Mouse (Mus musculus) layer of hippocampus, adult 2 months (tissue): ENCODE data around the gene Kiss1. TPM values are rescaled to one million over a fixed set of nuclear protein-coding genes. Genes with fewer than 3 reads are reported as not detected.

Source experiments
- DNase-seq, 2 experiments: peaks; one replicate each; pipeline ENCODE4 v3.0.0; 2022; ENCODE audit warnings: low spot score in 2 of 2
- H3K27ac ChIP-seq: fragments of 200-600 bp; 2 replicates; pipeline ENCODE4 v1.8.1; 2022
- H3K4me3 ChIP-seq: fragments of 200-600 bp; 2 replicates; pipeline ENCODE4 v1.8.1; 2022; ENCODE audit warnings: mild to moderate bottlenecking
- CTCF ChIP-seq: fragments of 200-600 bp; conservative IDR thresholded peaks from 2 replicates; pipeline ENCODE4 v1.8.1; 2022; ENCODE audit warnings: antibody characterized with exemption, mild to moderate bottlenecking, moderate library complexity
- total RNA-seq, 2 experiments: library from RNA; stranded (reverse); gene quantifications; 2 replicates each; pipeline ENCODE4 v1.2.3; 2021

The Kiss1 gene
- total RNA-seq, 2 experiments from 2014 or later = not detected

- no peak overlapping the region for H3K4me3 ChIP-seq
- no peak overlapping the region for H3K27ac ChIP-seq
- DNase-seq = no peak
- TF ChIP-seq CTCF = no peak
These were observed 50.4 kb downstream of the Kiss1 start for GRCm38 (mm10) chr1:133372113-133372512.

GRCm38 (mm10) chr1:133375696-133376346 lies 54.1 kb downstream of the Kiss1 start:
- H3K27ac ChIP-seq = no peak overlapping the region
- no peak for TF ChIP-seq CTCF
- no peak for DNase-seq

GRCm38 (mm10) chr1:133377547-133377946 lies 55.9 kb downstream of the Kiss1 start:
- H3K27ac ChIP-seq = no peak overlapping the region
- DNase-seq = no peak
- no peak overlapping the region for H3K4me3 ChIP-seq
- no peak for TF ChIP-seq CTCF

More at GRCm38 (mm10) chr1:133375696-133376346, 54.1 kb downstream of the Kiss1 start:
- H3K4me3 ChIP-seq = no peak overlapping the region

Other genes with a start within 250 kb of the Kiss1 start
- 10 to 100 TPM; 38.5 to 39.8 TPM for gene Ppp1r15b, start 190.7 kb upstream of the Kiss1 start, total RNA-seq
- 10 to 100 TPM; 47.6 to 55.0 TPM for gene Plekha6, start 157.7 kb upstream of the Kiss1 start, total RNA-seq
- gene Golt1a, start 12.1 kb upstream of the Kiss1 start, total RNA-seq = not detected
- gene Ren1, start 28.6 kb downstream of the Kiss1 start, total RNA-seq = not detected
- gene Etnk2, start 41.7 kb downstream of the Kiss1 start, total RNA-seq = 1 to 10 TPM; 1.1 to 1.6 TPM
- gene Sox13, start 102.5 kb downstream of the Kiss1 start, total RNA-seq = 1 to 10 TPM; 6.3 to 9.4 TPM